Mouse (Mus musculus) G1E (cell line): ENCODE results near the gene Wdfy2. TPM values are rescaled to one million over a fixed set of nuclear protein-coding genes. Genes with fewer than 3 reads are reported as not detected.

ENCODE experiments used
- ATAC-seq: 2 replicates; pipeline ENCODE4 v1.8.0; 2016; ENCODE audit warnings: mild to moderate bottlenecking; ENCODE audit not compliant: insufficient number of reproducible peaks, poor library complexity, low FRiP score, severe bottlenecking; ENCODE audit errors: extremely low read depth
- DNase-seq: peaks from one replicate; pipeline ENCODE4 v3.0.0; 2012; ENCODE audit warnings: low spot score
- H3K27me3 ChIP-seq: 2 replicates; pipeline ENCODE4 v1.6.1; 2012; ENCODE audit warnings: mild to moderate bottlenecking, low read length, inconsistent platforms; ENCODE audit not compliant: insufficient read depth
- H3K36me3 ChIP-seq: replicated peaks from 2 replicates; pipeline ENCODE3; 2012; ENCODE audit warnings: mild to moderate bottlenecking, inconsistent platforms
- H3K4me1 ChIP-seq: 2 replicates; pipeline ENCODE4 v1.6.1; 2012; ENCODE audit warnings: low read depth, low read length, inconsistent platforms, mixed read lengths; ENCODE audit not compliant: insufficient read depth
- H3K4me3 ChIP-seq: 2 replicates; pipeline ENCODE4 v1.5.1; 2012; ENCODE audit warnings: low read depth, mild to moderate bottlenecking, inconsistent platforms, low read length, moderate library complexity, mixed read lengths
- H3K9me3 ChIP-seq: replicated peaks from 2 replicates; pipeline ENCODE4 v1.6.1; 2012; ENCODE audit warnings: inconsistent platforms
- CTCF ChIP-seq: IDR thresholded peaks from 2 replicates; pipeline ENCODE4 v1.5.1; 2012; ENCODE audit warnings: low read depth, low read length, inconsistent platforms, mixed read lengths
- GATA1 ChIP-seq: IDR thresholded peaks from 2 replicates; pipeline ENCODE4 v1.6.1; 2012; ENCODE audit warnings: borderline replicate concordance, low read length, inconsistent platforms, mixed read lengths
- GATA2 ChIP-seq: IDR thresholded peaks from 2 replicates; pipeline ENCODE4 v1.6.1; 2012; ENCODE audit warnings: low read depth, low read length, inconsistent platforms, borderline replicate concordance
- POLR2AphosphoS5 ChIP-seq: IDR thresholded peaks from 2 replicates; pipeline ENCODE4 v1.6.1; 2012; ENCODE audit warnings: low read depth, low read length, inconsistent platforms; ENCODE audit not compliant: insufficient replicate concordance
- TAL1 ChIP-seq: conservative IDR thresholded peaks from 2 replicates; pipeline ENCODE4 v1.6.1; 2012; ENCODE audit warnings: low read depth, low read length, inconsistent platforms, mixed read lengths
- polyA plus RNA-seq: library from polyadenylated mRNA; stranded (reverse); fragments of >175 nt; gene quantifications from 2 replicates; pipeline ENCODE4 v1.2.3, GENCODE M21; 2012
- total RNA-seq, 2 experiments: library from RNA; stranded (forward) in 1 of 2; stranded (reverse) in 1 of 2; fragments of 200-1000 nt in 1 of 2; fragments of >200 nt in 1 of 2; fragmentation: Nextera tagmentation in 1 of 2; gene quantifications; 2 replicates each; pipeline ENCODE4 v1.2.3; 2014 to 2017

The Wdfy2 gene
- total and polyA plus RNA-seq, 3 experiments = 2.3 to 14.6 (median 10.3) TPM

DNA sequence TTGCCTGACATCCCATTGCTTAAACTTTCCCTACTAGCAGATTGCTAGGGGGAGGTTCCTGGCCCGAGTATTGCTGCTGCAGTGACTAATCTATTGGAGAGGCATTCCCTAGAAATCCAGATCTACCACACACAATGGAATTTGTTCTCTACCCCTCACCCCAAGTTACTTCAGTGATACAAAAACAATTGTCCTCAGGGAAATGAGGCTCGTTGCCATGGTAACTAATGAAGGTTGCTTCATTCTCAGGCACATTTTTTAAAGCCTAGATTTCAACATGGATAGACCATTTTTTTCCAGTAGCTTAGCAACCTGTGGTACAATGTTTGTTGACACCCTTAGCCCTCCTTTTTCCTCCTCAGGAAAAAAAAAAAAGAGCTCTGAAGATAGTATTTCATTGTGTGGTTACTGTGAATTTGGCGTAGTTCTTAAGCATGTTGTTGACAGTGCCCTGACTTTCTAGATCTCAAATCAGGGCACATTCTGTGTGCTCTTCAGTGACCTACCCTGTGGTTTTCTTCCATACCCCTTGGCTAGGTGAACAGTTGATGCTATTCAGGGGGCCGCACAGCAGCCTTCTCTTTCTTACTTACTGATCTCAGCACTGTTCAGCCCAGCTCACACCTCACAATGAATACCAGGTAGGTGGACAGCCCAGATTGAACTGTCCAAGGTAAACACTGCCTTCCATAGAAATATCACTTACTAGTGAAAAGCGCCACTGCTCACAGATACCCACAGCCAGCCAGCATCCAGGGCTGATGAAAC is 42.8 kb downstream of the Wdfy2 start:
- Histone ChIP-seq H3K4me3 (no peak overlapping the region), H3K36me3 (peaks cover 2% of the 10 kb centered on the region), H3K27me3 (no peaks in the 10 kb centered on the region), H3K4me1 (peaks cover 52% of the 10 kb centered on the region), H3K9me3 (no peaks in the 10 kb centered on the region)
- no peak for TF ChIP-seq GATA2
- no peak for TF ChIP-seq TAL1
- TF ChIP-seq GATA1 = no peak
- no peak for TF ChIP-seq POLR2AphosphoS5
- no peak for TF ChIP-seq CTCF
- ATAC-seq (no peak), DNase-seq (no peak)

- peaks cover 2% of the 10 kb centered on the region for H3K36me3 ChIP-seq
- peaks cover 41% of the 10 kb centered on the region for H3K4me1 ChIP-seq
- DNase-seq = no peak
- no peaks in the 10 kb centered on the region for H3K27me3 ChIP-seq
- no peak overlapping the region for H3K4me3 ChIP-seq
- no peak for ATAC-seq
- TF ChIP-seq TAL1 = no peak
- no peak for TF ChIP-seq POLR2AphosphoS5
- TF ChIP-seq GATA2 = no peak
- no peak for TF ChIP-seq GATA1
- no peak for TF ChIP-seq CTCF
- H3K9me3 ChIP-seq = no peaks in the 10 kb centered on the region
Observed at GRCm38 (mm10) chr14:62882061-62882614, 44.7 kb downstream of the Wdfy2 start.

DNA sequence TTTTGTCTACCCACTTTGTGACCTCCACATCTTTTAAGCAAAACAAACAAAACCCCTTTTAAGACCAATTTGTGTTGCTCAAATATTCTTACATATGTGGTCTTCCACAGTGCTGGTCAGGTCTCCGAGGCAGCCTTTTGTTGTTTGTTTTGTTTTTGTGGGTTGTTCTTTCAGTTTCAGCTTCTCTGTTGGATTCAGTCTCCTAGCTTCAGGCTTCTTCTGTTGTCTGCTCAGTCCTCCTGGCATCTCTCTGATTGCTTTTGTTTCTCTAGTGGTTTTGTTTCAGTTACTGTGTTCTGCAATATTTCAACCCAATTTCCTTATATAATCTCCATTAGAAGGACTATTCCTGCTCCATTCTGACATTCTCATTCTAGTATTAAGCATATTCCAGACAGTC is 46.1 kb downstream of the Wdfy2 start:
- DNase-seq (no peak), ATAC-seq (no peak)
- Histone ChIP-seq H3K27me3 (no peaks in the 10 kb centered on the region), H3K36me3 (peaks cover 2% of the 10 kb centered on the region), H3K9me3 (no peaks in the 10 kb centered on the region), H3K4me1 (peaks cover 28% of the 10 kb centered on the region), H3K4me3 (no peak overlapping the region)
- TF ChIP-seq GATA2 (no peak), POLR2AphosphoS5 (no peak), CTCF (no peak), GATA1 (no peak), TAL1 (no peak)

- H3K4me3 ChIP-seq = no peak overlapping the region
- ATAC-seq = no peak
- H3K9me3 ChIP-seq = no peaks in the 10 kb centered on the region
- H3K4me1 ChIP-seq = peaks cover 22% of the 10 kb centered on the region
- DNase-seq = no peak
- no peak for TF ChIP-seq TAL1
- no peak for TF ChIP-seq GATA1
- TF ChIP-seq GATA2 = no peak
- no peak for TF ChIP-seq CTCF
- no peak for TF ChIP-seq POLR2AphosphoS5
- H3K36me3 ChIP-seq = peaks cover 2% of the 10 kb centered on the region
- H3K27me3 ChIP-seq = no peaks in the 10 kb centered on the region
Observed at GRCm38 (mm10) chr14:62884171-62884570, 46.7 kb downstream of the Wdfy2 start.

DNA sequence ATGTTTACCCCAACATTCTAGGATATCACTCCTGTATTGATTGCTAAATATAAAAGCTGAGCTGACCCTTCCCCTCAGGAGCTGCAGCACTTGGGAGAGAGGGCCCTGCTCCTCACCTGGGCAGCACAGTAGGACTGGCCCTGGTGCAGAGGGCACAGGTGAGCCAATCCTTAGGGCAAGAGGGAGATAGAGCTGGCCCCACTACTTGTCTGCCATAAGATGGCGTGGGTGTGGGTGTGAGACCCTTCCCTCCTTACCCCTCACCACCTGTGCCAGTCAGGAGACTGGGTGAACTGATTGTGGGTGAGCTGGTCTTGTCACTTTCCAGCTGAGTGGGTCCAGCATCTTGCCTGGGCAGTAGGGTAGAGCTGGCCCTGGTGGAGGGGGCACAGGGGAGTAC is 47.2 kb downstream of the Wdfy2 start:
- Histone ChIP-seq H3K36me3 (peaks cover 2% of the 10 kb centered on the region), H3K4me1 (peaks cover 17% of the 10 kb centered on the region), H3K27me3 (no peaks in the 10 kb centered on the region), H3K4me3 (no peak overlapping the region), H3K9me3 (no peaks in the 10 kb centered on the region)
- no peak for ATAC-seq
- TF ChIP-seq GATA2 (no peak), CTCF (no peak), GATA1 (no peak), POLR2AphosphoS5 (no peak)
- DNase-seq = no peak

GRCm38 (mm10) chr14:62885146-62885545 is 47.7 kb downstream of the Wdfy2 start:
- Histone ChIP-seq H3K9me3 (no peaks in the 10 kb centered on the region), H3K4me1 (peaks cover 16% of the 10 kb centered on the region), H3K36me3 (peaks cover 2% of the 10 kb centered on the region), H3K27me3 (no peaks in the 10 kb centered on the region), H3K4me3 (no peak overlapping the region)
- DNase-seq (no peak), ATAC-seq (no peak)
- no peak for TF ChIP-seq GATA1
- no peak for TF ChIP-seq TAL1
- no peak for TF ChIP-seq GATA2
- TF ChIP-seq CTCF = no peak
- TF ChIP-seq POLR2AphosphoS5 = no peak
